Mouse (Mus musculus) stomach, postnatal 0 days (tissue): ENCODE data around the gene Actr6.

Source experiments
- CTCF ChIP-seq: IDR thresholded peaks from 2 replicates; pipeline ENCODE4 v1.5.1; 2016; ENCODE audit warnings: antibody characterized with exemption, low read depth, mild to moderate bottlenecking, moderate library complexity
- EP300 ChIP-seq: optimal IDR thresholded peaks from 2 replicates; pipeline ENCODE3; 2016; ENCODE audit warnings: antibody characterized with exemption

DNA sequence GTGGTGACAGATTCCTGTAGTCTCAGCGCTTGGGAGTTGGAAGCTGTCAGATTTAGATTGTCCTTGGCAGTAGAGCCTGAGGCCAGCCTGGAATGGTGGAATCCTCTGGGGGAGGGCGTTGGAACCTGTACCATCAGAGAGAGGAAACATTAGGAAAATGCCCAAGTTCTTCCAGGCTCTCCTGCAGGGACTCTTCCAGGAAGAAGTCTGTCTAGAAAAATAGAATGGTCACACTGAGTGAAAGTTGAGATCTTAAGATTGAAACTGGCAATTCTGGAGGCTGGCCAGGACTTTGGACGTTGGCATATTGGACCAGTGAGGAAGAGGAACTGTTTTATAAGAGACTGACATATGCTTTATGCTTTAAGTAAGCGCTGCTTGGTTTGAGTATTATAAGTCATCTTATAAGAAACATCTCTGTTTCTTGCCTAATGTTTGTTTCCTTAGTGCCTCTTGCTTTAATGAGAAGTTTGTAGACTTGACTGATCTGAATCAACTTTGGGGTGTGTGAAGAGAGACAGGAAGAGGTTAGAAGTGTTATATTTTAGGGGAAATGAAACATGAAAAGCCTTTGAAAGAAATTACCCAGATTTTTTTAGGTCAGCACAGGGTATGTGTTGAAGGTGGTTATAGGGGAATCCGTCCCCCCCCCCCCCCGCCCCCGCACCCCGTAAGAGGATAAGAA lies 15.3 kb upstream of the Actr6 start:
- TF ChIP-seq EP300 (no peak), CTCF (no peak)
